Mouse (Mus musculus) cerebellum, postnatal 36 days (tissue): ENCODE data around the gene Lin28a.
A peak's percentile ranks its signal among the peaks of the same experiment; 100 is the strongest.
"Not testable (repeated sequence)": the region's sequence is repeated elsewhere in the genome, so short reads cannot be mapped to it uniquely, and the experiment has no call there.

Experiments
- DNase-seq, 2 experiments: peaks; one replicate each; pipeline ENCODE4 v3.0.0; 2021 to 2022; ENCODE audit warnings: mixed read lengths in 2 of 2

Gene Lin28a

GRCm38 (mm10) chr4:134018038-134018778, 433 bp downstream of the Lin28a start:
- no peak for DNase-seq

- DNase-seq, result no peak
These were observed 1.3 kb downstream of the Lin28a start for GRCm38 (mm10) chr4:134017201-134017865.

GRCm38 (mm10) chr4:134016767-134017166, 1.9 kb downstream of the Lin28a start:
- DNase-seq, result no peak

GRCm38 (mm10) chr4:134016208-134016607, 2.4 kb downstream of the Lin28a start:
- DNase-seq, result no peak

- DNase-seq, result no peak
These were observed 5.6 kb downstream of the Lin28a start for GRCm38 (mm10) chr4:134012858-134013528.

GRCm38 (mm10) chr4:134011450-134012414, 6.9 kb downstream of the Lin28a start:
- DNase-seq, result no peak

GRCm38 (mm10) chr4:134009709-134010108, 8.9 kb downstream of the Lin28a start:
- DNase-seq, result no peak

GRCm38 (mm10) chr4:134006845-134007244, 11.8 kb downstream of the Lin28a start:
- DNase-seq, result no peak

- no peak for DNase-seq
These were observed 12.9 kb downstream of the Lin28a start for GRCm38 (mm10) chr4:134005581-134006358.

- DNase-seq, result no peak
These were observed 15.7 kb downstream of the Lin28a start for GRCm38 (mm10) chr4:134002903-134003302.

- no peak for DNase-seq
These were observed 16.4 kb downstream of the Lin28a start for GRCm38 (mm10) chr4:134002246-134002645.

- DNase-seq, result no peak
These were observed 16.9 kb downstream of the Lin28a start for GRCm38 (mm10) chr4:134001710-134002109.

- DNase-seq, result peak; percentile 93 to 97
These were observed 17.9 kb downstream of the Lin28a start, which contains the start of gene Dhdds for GRCm38 (mm10) chr4:134000466-134001438. Gene Dhdds, minus strand, starts transcription at chr4:134000918.

- no peak for DNase-seq
These were observed 23.9 kb downstream of the Lin28a start for GRCm38 (mm10) chr4:133994697-133995096.

- DNase-seq, result no peak
These were observed 27.5 kb downstream of the Lin28a start for GRCm38 (mm10) chr4:133991087-133991660.

- DNase-seq, result no peak
These were observed 28.6 kb downstream of the Lin28a start for GRCm38 (mm10) chr4:133990035-133990434.

- DNase-seq, result not testable (repeated sequence)
These were observed 30.4 kb downstream of the Lin28a start for GRCm38 (mm10) chr4:133988289-133988688.

GRCm38 (mm10) chr4:133982936-133983335, 35.7 kb downstream of the Lin28a start:
- no peak for DNase-seq

- DNase-seq, result no peak
These were observed 38.1 kb downstream of the Lin28a start for GRCm38 (mm10) chr4:133980496-133980895.
